Mouse (Mus musculus): ENCODE data around the gene Exosc2.

The Exosc2 gene

GRCm38 (mm10) chr2:31727576-31728277, 57.2 kb downstream of the Exosc2 start:
- DNase-seq (ENCODE audit: low read depth, low spot score): no peak

GRCm38 (mm10) chr2:31730640-31731039, 60.1 kb downstream of the Exosc2 start:
- DNase-seq (ENCODE audit: low read depth, low spot score): no peak

Measured in embryo, embryonic 11.5 days (tissue).